ENCODE assay signal across 8 mouse cellular contexts in genomic region chr11:105126520-105127029, GRCm38 (mm10). TPM values are rescaled to one million over a fixed set of nuclear protein-coding genes. Genes with fewer than 3 reads are reported as not detected.
DNase-seq lines count a peak whose midpoint lies in the region; ATAC-seq and TF ChIP-seq lines count a peak whose summit lies in the region.

No protein-coding gene starts in this region.

- H3K4me1 ChIP-seq in heart, embryonic 15.5 days (replicated peaks): peaks cover 13% of the 10 kb centered on the region
- H3K4me1 ChIP-seq in E14TG2a.4 (replicated peaks; ENCODE audit: low read depth, low read length): peaks cover 26% of the 10 kb centered on the region
- peaks cover 56% of the 10 kb centered on the region for H3K4me1 ChIP-seq in erythroblast, embryonic 14.5 days (ENCODE audit: control insufficient read depth)
- H3K4me1 ChIP-seq in stomach, embryonic 14.5 days (ENCODE audit: control insufficient read depth, insufficient read depth, low read length): peaks cover 9% of the 10 kb centered on the region; the same call in 1 of the 2 replicates

- ATAC-seq in heart, embryonic 15.5 days (replicated peaks; ENCODE audit: insufficient number of reproducible peaks, insufficient read depth, low FRiP score, low read depth): peak; percentile 24; the same call in 1 of the 2 replicates
- ATAC-seq in stomach, embryonic 14.5 days (ENCODE audit: insufficient number of reproducible peaks, insufficient read depth, low FRiP score, low read depth): no peak; the same call in 1 of the 2 replicates

- peak overlapping the region; percentile 100 for H3K4me3 ChIP-seq in heart, embryonic 15.5 days
- H3K4me3 ChIP-seq in E14TG2a.4 (replicated peaks; ENCODE audit: low read length): peak overlapping the region; percentile 100
- H3K4me3 ChIP-seq in erythroblast, embryonic 14.5 days (replicated peaks): peak overlapping the region; percentile 89
- H3K4me3 ChIP-seq in stomach, embryonic 14.5 days (ENCODE audit: low read depth, low read length): peak overlapping the region; percentile 97

- H3K27ac ChIP-seq in heart, embryonic 15.5 days: no peak overlapping the region
- H3K27ac ChIP-seq in stomach, embryonic 14.5 days (ENCODE audit: low read length): no peak overlapping the region

- intact Hi-C loops in gastrocnemius, postnatal 36 days (cut with DNase I): loop anchor here (5.0 to 10.0 kb wide), 4 partner anchors 51 to 532 kb away; partner anchors contain the start of gene Tlk2

- WGBS in heart, embryonic 15.5 days: under 1% methylated on average over 48 of the region's 49 CpGs
- whole genome bisulfite sequencing in stomach, embryonic 14.5 days: under 1% methylated on average over 48 of the region's 49 CpGs

- peak overlapping the region; percentile 79 for H3K9ac ChIP-seq in heart, embryonic 15.5 days
- H3K9ac ChIP-seq in stomach, embryonic 14.5 days (replicated peaks; ENCODE audit: low read depth, low read length): peak overlapping the region; percentile 81

- peak overlapping the region; percentile 86 for H3K4me2 ChIP-seq in heart, embryonic 15.5 days
- H3K4me2 ChIP-seq in stomach, embryonic 14.5 days (replicated peaks; ENCODE audit: low read depth, low read length): peak overlapping the region; percentile 61

- H3K9me3 ChIP-seq in heart, embryonic 15.5 days (replicated peaks): no peaks in the 10 kb centered on the region
- no peaks in the 10 kb centered on the region for H3K9me3 ChIP-seq in E14TG2a.4 (ENCODE audit: low read length)
- peaks cover 4% of the 10 kb centered on the region; the same call in 1 of the 2 replicates for H3K9me3 ChIP-seq in erythroblast, embryonic 14.5 days (ENCODE audit: control insufficient read depth, low read length)
- no peaks in the 10 kb centered on the region for H3K9me3 ChIP-seq in stomach, embryonic 14.5 days (ENCODE audit: control insufficient read depth, low read depth, low read length)

- no peak for DNase-seq in heart, adult 9 months (ENCODE audit: low spot score in 2 of 2)
- peak; percentile 28 for DNase-seq in liver
- no peak for DNase-seq in yolk sac, embryonic 10.5 days (ENCODE audit: low spot score)
- DNase-seq in gastrocnemius, postnatal 36 days: no peak

- H3K27me3 ChIP-seq in heart, embryonic 15.5 days: no peaks in the 10 kb centered on the region
- H3K27me3 ChIP-seq in E14TG2a.4 (ENCODE audit: insufficient read depth, low read length): no peaks in the 10 kb centered on the region
- no peaks in the 10 kb centered on the region for H3K27me3 ChIP-seq in erythroblast, embryonic 14.5 days (ENCODE audit: control insufficient read depth)
- no peaks in the 10 kb centered on the region for H3K27me3 ChIP-seq in stomach, embryonic 14.5 days (ENCODE audit: control insufficient read depth, insufficient read depth, low read length)

- no peak for TF ChIP-seq CTCF in E14TG2a.4 (conservative IDR thresholded peaks at IDR 0.05; ENCODE audit: low read length)

- H3K36me3 ChIP-seq in heart, embryonic 15.5 days: peaks cover 10% of the 10 kb centered on the region
- peaks cover 39% of the 10 kb centered on the region for H3K36me3 ChIP-seq in E14TG2a.4 (ENCODE audit: insufficient read depth, low read length)
- peaks cover 34% of the 10 kb centered on the region for H3K36me3 ChIP-seq in erythroblast, embryonic 14.5 days (ENCODE audit: control insufficient read depth)
- peaks cover 19% of the 10 kb centered on the region for H3K36me3 ChIP-seq in stomach, embryonic 14.5 days (ENCODE audit: control insufficient read depth, insufficient read depth, low read length)

RNA-seq across cellular contexts. Expression of gene Mettl2, which starts 0.3 kb away (rescaled TPM):
- polyA plus RNA-seq in heart, embryonic 15.5 days (2015; fragmentation: Nextera tagmentation; extraction: Ambion mirVana): 21.8 and 25.6 TPM in 2 replicates
- polyA plus RNA-seq in erythroblast, embryonic 14.5 days (2012): 0.31 and 0.35 TPM in 2 replicates
- polyA plus RNA-seq in stomach, embryonic 14.5 days (2014; fragmentation: Nextera tagmentation; extraction: Ambion mirVana): 40.4 and 45.9 TPM in 2 replicates
- total RNA-seq in gastrocnemius, postnatal 36 days (2021): 1 to 10 TPM; 6.0 to 8.4 TPM

RNA-seq across cellular contexts. Expression of gene Gm10842, which starts 20.1 kb away (rescaled TPM):
- not detected in 2 replicates for polyA plus RNA-seq in heart, embryonic 15.5 days (2015; fragmentation: Nextera tagmentation; extraction: Ambion mirVana)
- polyA plus RNA-seq in erythroblast, embryonic 14.5 days (2012): not detected in 2 replicates
- polyA plus RNA-seq in stomach, embryonic 14.5 days (2014; fragmentation: Nextera tagmentation; extraction: Ambion mirVana): not detected in 2 replicates
- not detected for total RNA-seq in gastrocnemius, postnatal 36 days (2021)

RNA-seq across cellular contexts. Expression of gene Tlk2, which starts 52.0 kb away (rescaled TPM):
- 10.5 and 12.4 TPM in 2 replicates for polyA plus RNA-seq in heart, embryonic 15.5 days (2015; fragmentation: Nextera tagmentation; extraction: Ambion mirVana)
- polyA plus RNA-seq in erythroblast, embryonic 14.5 days (2012): 0.56 and 0.91 TPM in 2 replicates
- polyA plus RNA-seq in stomach, embryonic 14.5 days (2014; fragmentation: Nextera tagmentation; extraction: Ambion mirVana): 26.9 and 28.6 TPM in 2 replicates
- total RNA-seq in gastrocnemius, postnatal 36 days (2021): 10 to 100 TPM; 37.4 to 41.1 TPM

Comparison
In these comparisons a context has a peak if more than half of its experiments do, and no peak if none do; other contexts are left out.
1. RNA of gene Mettl2, which starts 0.3 kb away (polyA plus RNA-seq): 40.4 to 45.9 TPM in stomach, embryonic 14.5 days and 21.8 to 25.6 TPM in heart, embryonic 15.5 days; 0.31 to 0.35 TPM in erythroblast, embryonic 14.5 days; every median in the first group is over 10 times any median in the second.
2. Peak in every context shown above with its lines, with median percentiles within 50 percentile points of each other: H3K4me3 ChIP-seq.